Mouse (Mus musculus) stomach, embryonic 14.5 days (tissue): ENCODE results near the gene Fut2. TPM values are rescaled to one million over a fixed set of nuclear protein-coding genes. Genes with fewer than 3 reads are reported as not detected.

Source experiments
- ATAC-seq: fragments of 200-750 bp; cut with Nextera tagmentation; 2 replicates; pipeline ENCODE4 v1.8.0; 2017; ENCODE audit warnings: low read depth, moderate TSS enrichment; ENCODE audit not compliant: insufficient number of reproducible peaks, insufficient read depth, low FRiP score
- H3K27ac ChIP-seq: fragments of 300-500 bp; sonication (generic); 2 replicates; pipeline ENCODE4 v1.5.1; 2014; ENCODE audit warnings: mild to moderate bottlenecking, low read length, moderate library complexity, mixed read lengths
- H3K27me3 ChIP-seq: fragments of 300-500 bp; sonication (generic); 2 replicates; pipeline ENCODE4 v1.6.1; 2014; ENCODE audit warnings: low read length, control low read depth, mixed read lengths; ENCODE audit not compliant: control insufficient read depth, insufficient read depth
- H3K36me3 ChIP-seq: fragments of 300-500 bp; sonication (generic); 2 replicates; pipeline ENCODE4 v1.6.1; 2014; ENCODE audit warnings: mild to moderate bottlenecking, control low read depth, low read length, moderate library complexity, mixed read lengths; ENCODE audit not compliant: control insufficient read depth, insufficient read depth
- H3K4me1 ChIP-seq: fragments of 300-500 bp; sonication (generic); 2 replicates; pipeline ENCODE4 v1.6.1; 2014; ENCODE audit warnings: low read length, control low read depth, mixed read lengths; ENCODE audit not compliant: control insufficient read depth, insufficient read depth
- H3K4me2 ChIP-seq: fragments of 300-500 bp; sonication (generic); replicated peaks from 2 replicates; pipeline ENCODE4 v1.6.1; 2014; ENCODE audit warnings: low read depth, low read length, control low read depth
- H3K4me3 ChIP-seq: fragments of 300-500 bp; sonication (generic); 2 replicates; pipeline ENCODE4 v1.5.1; 2014; ENCODE audit warnings: low read depth, low read length, control low read depth
- H3K9ac ChIP-seq: fragments of 300-500 bp; sonication (generic); replicated peaks from 2 replicates; pipeline ENCODE4 v1.6.1; 2014; ENCODE audit warnings: low read depth, mild to moderate bottlenecking, control low read depth, low read length, moderate library complexity, mixed read lengths
- H3K9me3 ChIP-seq: fragments of 300-500 bp; sonication (generic); 2 replicates; pipeline ENCODE4 v1.6.1; 2016; ENCODE audit warnings: low read depth, low read length, control low read depth; ENCODE audit not compliant: control insufficient read depth
- WGBS: fragments of 180-500 bp; shearing (Covaris S2); extraction: QIAGEN DNeasy Blood & Tissue Kit; methylation state at CpG from one replicate; pipeline ENCODE4 v1.1.7; 2014; 5-methylcytosine and 5-hydroxymethylcytosine counted together
- polyA plus RNA-seq: library from polyadenylated mRNA; unstranded; fragments of >200 nt; fragmentation: Nextera tagmentation; extraction: Ambion mirVana; gene quantifications from 2 replicates; pipeline ENCODE4 v1.2.1, GENCODE M21; 2014

Gene Fut2
- polyA plus RNA-seq, 1 experiment from 2014 or later: 6.1 TPM

GRCm38 (mm10) chr7:45686841-45687240 lies 20.6 kb upstream of the Fut2 start:
- no peaks in the 10 kb centered on the region for H3K9me3 ChIP-seq
- no peak overlapping the region for H3K4me3 ChIP-seq
- no peak overlapping the region for H3K27ac ChIP-seq
- H3K4me2 ChIP-seq: no peak overlapping the region
- H3K27me3 ChIP-seq: no peaks in the 10 kb centered on the region
- WGBS: 65% methylated on average over 3 of the region's 3 CpGs
- ATAC-seq: no peak
- H3K9ac ChIP-seq: no peak overlapping the region
- peaks cover 28% of the 10 kb centered on the region for H3K4me1 ChIP-seq
- H3K36me3 ChIP-seq: no peaks in the 10 kb centered on the region

GRCm38 (mm10) chr7:45685811-45686210 lies 19.6 kb upstream of the Fut2 start:
- Histone ChIP-seq H3K27me3 (no peaks in the 10 kb centered on the region), H3K4me2 (no peak overlapping the region; the same call in 1 of the 2 replicates), H3K27ac (peak overlapping the region; percentile 40; the same call in 1 of the 2 replicates), H3K9ac (no peak overlapping the region), H3K4me1 (peaks cover 28% of the 10 kb centered on the region), H3K36me3 (no peaks in the 10 kb centered on the region), H3K9me3 (no peaks in the 10 kb centered on the region), H3K4me3 (no peak overlapping the region)
- WGBS: 15% methylated on average over 10 of the region's 10 CpGs
- ATAC-seq: no peak

GRCm38 (mm10) chr7:45683396-45684050 lies 17.3 kb upstream of the Fut2 start, which contains the start of gene Ntn5:
TSS of gene Ntn5 (plus strand) at chr7:45684022.
- Histone ChIP-seq H3K36me3 (no peaks in the 10 kb centered on the region), H3K4me2 (no peak within 1 kb of the TSS), H3K9me3 (no peaks in the 10 kb centered on the region), H3K27ac (no peak within 1 kb of the TSS; the same call in 1 of the 2 replicates), H3K4me1 (peaks cover 28% of the 10 kb centered on the region), H3K4me3 (no peak within 1 kb of the TSS), H3K27me3 (no peaks in the 10 kb centered on the region), H3K9ac (no peak within 1 kb of the TSS)
- ATAC-seq: no peak
- 68% methylated on average over 7 of the region's 7 CpGs for WGBS

- Histone ChIP-seq H3K9me3 (no peaks in the 10 kb centered on the region), H3K9ac (no peak overlapping the region), H3K4me3 (no peak overlapping the region), H3K27me3 (no peaks in the 10 kb centered on the region), H3K27ac (peak overlapping the region; percentile 24; the same call in 1 of the 2 replicates), H3K36me3 (no peaks in the 10 kb centered on the region), H3K4me2 (peak overlapping the region; percentile 26; the same call in 1 of the 2 replicates), H3K4me1 (peaks cover 28% of the 10 kb centered on the region)
- ATAC-seq: peak; percentile 56
- WGBS: 29% methylated on average over 14 of the region's 14 CpGs
Observed at GRCm38 (mm10) chr7:45682144-45683126, 16.2 kb upstream of the Fut2 start.

GRCm38 (mm10) chr7:45681046-45681736 lies 15.0 kb upstream of the Fut2 start:
- H3K4me2 ChIP-seq: no peak overlapping the region

GRCm38 (mm10) chr7:45679966-45680621 lies 13.9 kb upstream of the Fut2 start:
- no peak for ATAC-seq
- no peak overlapping the region for H3K4me2 ChIP-seq
- no peak overlapping the region for H3K4me3 ChIP-seq
- H3K27ac ChIP-seq: peak overlapping the region; percentile 48; the same call in 1 of the 2 replicates
- no peaks in the 10 kb centered on the region for H3K36me3 ChIP-seq
- WGBS: 66% methylated on average over 14 of the region's 14 CpGs
- peaks cover 10% of the 10 kb centered on the region; the same call in 1 of the 2 replicates for H3K4me1 ChIP-seq
- no peaks in the 10 kb centered on the region for H3K9me3 ChIP-seq
- no peaks in the 10 kb centered on the region for H3K27me3 ChIP-seq
- H3K9ac ChIP-seq: no peak overlapping the region

More at GRCm38 (mm10) chr7:45681046-45681736, 15.0 kb upstream of the Fut2 start:
- Histone ChIP-seq H3K9me3 (no peaks in the 10 kb centered on the region), H3K4me1 (peaks cover 21% of the 10 kb centered on the region), H3K9ac (no peak overlapping the region), H3K27me3 (no peaks in the 10 kb centered on the region), H3K27ac (no peak overlapping the region), H3K36me3 (no peaks in the 10 kb centered on the region), H3K4me3 (no peak overlapping the region)
- ATAC-seq: no peak
- 81% methylated on average over 8 of the region's 8 CpGs for WGBS

- WGBS: 85% methylated on average over 14 of the region's 14 CpGs
- Histone ChIP-seq H3K9ac (no peak overlapping the region), H3K27ac (no peak overlapping the region), H3K27me3 (no peaks in the 10 kb centered on the region), H3K4me3 (no peak overlapping the region), H3K4me2 (no peak overlapping the region), H3K9me3 (no peaks in the 10 kb centered on the region), H3K36me3 (no peaks in the 10 kb centered on the region), H3K4me1 (peaks cover 6% of the 10 kb centered on the region; the same call in 1 of the 2 replicates)
- no peak for ATAC-seq
Observed at GRCm38 (mm10) chr7:45678513-45678912, 12.3 kb upstream of the Fut2 start.
